Mouse (Mus musculus) adrenal gland, adult 10 weeks (tissue): ENCODE measurements around the gene Gm5678. TPM values are rescaled to one million over a fixed set of nuclear protein-coding genes. Genes with fewer than 3 reads are reported as not detected.

Experiments
- polyA plus RNA-seq: library from polyadenylated mRNA; stranded (reverse); fragments of 350-450 nt; fragmentation: Illumina TruSeq; extraction: RNeasy Lipid Tissue Mini Kit (QIAGEN cat#74804); gene quantifications from one replicate; pipeline ENCODE4 v1.2.3, GENCODE M21; 2014; ENCODE audit warnings: low read depth, low replicate concordance

Gene Gm5678
- not detected for polyA plus RNA-seq

DNA sequence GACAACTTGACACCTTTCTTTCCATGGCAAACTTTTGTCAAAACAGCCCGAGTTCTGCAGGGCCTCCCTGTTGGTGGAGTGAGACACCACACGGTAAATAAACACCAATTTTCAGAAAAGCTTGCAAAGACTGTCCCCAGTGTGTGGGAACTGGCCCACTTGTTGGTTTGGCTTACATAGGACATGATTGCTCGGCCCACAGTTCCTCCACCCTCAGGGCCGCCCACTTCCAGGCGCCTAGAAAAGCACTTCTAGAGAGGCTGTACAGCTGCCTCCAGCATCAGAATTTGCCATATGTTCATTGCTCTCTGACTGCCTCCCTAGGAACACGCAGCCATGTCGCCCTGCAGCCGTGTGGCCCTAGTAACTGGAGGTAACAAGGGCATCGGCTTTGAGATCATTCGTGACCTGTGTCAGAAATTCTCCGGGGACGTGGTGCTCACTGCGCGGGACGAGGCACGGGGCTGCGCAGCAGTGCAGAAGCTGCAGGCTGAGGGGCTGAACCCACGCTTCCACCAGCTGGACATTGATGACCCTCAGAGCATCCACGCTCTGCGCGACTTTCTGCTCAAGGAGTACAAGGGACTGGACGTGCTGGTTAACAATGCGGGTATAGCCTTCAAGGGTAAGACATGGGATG is at the start of gene Gm5678:
Gene Gm5678, plus strand, starts transcription at position 337 of the 640 bp plus-strand sequence.

DNA sequence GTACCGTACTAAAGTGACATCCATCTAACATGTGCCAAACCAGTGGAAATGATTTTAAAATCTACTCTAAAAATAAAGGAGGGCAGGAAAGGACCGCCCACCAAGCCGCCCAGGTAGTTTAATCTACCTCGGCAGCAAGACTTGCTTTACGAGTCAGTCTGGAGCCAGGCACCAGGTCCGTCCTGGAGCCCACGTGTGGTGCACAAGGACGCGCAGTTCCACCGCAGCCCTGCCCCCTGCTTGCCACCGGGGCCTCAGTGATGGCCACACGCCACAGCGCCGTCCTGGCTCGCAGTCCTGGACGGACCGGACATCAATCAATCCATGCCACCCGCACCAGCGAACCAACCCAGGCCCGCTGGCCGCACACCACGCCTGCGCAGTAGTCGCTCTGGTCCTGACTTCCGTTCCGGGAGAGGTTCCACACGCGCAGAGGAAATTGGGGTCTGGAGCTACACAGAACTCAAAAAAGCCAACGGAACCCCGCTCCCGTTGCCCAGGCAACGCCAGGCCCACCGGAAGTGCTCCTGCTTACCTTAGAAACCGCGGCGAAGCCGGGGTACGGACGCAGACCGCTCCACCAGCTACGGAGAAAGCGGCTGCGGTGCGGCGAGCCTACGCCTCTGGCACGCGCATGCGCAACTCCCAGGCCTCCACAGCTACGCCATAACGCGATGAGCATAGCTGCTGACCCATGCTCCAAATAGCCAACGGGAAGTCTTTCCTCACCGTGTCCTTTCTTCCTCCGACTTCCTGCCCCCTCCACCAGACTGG is 24.3 kb upstream of the Gm5678 start, which contains the start of gene Setd4:
Gene Setd4, minus strand, starts transcription at position 625 of the 774 bp plus-strand sequence.

GRCm38 (mm10) chr16:93605553-93605952 is 22.3 kb upstream of the Gm5678 start, which contains the start of gene Cbr1:
Cbr1 (plus strand) TSS chr16:93605853.

Other genes with a start within 250 kb of the Gm5678 start
- gene Setd4, start 24.0 kb upstream of the Gm5678 start, polyA plus RNA-seq = 0.41 TPM
- 14.6 TPM for gene Cbr1, start 22.2 kb upstream of the Gm5678 start, polyA plus RNA-seq
- gene Cbr3, start 55.1 kb downstream of the Gm5678 start, polyA plus RNA-seq = 9.6 TPM
- gene Dop1b, start 83.8 kb downstream of the Gm5678 start, polyA plus RNA-seq = 9.6 TPM
- gene Morc3, start 204.0 kb downstream of the Gm5678 start, polyA plus RNA-seq = 135 TPM